Mouse (Mus musculus): ENCODE data around the gene Tle2.

Tle2 gene

DNA sequence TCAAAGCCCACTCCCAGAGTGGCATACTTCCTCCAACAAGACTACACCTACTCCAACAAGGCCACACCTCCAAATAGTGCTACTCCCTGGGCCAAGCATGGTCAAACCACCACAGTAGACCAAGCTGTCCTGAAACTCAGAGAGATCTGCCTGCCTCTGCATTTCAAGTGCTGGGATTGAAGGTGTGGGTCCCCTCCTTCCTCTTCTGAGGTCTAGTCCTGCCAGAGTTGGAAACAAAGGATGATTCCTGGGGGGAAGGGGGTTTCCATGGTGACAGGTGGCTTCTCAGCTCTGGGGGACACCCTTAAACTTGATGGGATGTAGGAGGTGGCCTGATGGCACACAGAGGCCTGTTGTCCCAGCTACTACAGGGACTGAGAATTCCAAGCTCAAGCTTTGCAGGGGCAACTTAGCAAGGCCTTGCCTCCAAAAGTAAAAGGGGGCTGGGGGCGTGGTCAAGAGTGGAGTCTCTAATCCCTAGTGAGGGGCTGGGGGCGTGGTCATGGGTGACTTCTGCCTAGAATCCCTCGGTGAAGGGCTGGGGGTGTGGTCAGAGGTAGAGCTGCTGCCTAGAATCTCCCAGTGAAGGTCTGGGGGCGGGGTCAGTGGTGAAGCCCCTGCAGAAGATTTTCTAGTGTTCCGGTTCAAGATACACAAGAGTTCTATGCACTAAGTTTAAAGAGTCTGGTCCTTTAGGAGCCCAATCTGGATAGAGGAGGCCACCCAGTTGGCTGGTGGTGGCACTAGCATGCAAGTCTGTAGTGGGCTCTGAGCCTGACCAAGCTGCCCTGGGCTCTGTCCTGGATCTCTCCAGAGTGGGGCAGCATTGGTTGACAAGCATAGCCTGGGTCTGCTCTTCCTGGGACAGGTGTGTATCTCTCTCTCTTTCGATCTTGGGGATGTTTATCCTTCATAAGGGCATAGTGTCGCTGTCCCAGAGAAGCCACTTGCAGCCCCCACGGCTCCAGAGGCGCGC, at the start of gene Tle2:
Gene Tle2 (plus strand): TSS at position 481 of the 976 bp plus-strand sequence.
- in situ Hi-C loops (cut with MboI; ENCODE audit: low sequenced_read_pairs), result no loop called here

DNA sequence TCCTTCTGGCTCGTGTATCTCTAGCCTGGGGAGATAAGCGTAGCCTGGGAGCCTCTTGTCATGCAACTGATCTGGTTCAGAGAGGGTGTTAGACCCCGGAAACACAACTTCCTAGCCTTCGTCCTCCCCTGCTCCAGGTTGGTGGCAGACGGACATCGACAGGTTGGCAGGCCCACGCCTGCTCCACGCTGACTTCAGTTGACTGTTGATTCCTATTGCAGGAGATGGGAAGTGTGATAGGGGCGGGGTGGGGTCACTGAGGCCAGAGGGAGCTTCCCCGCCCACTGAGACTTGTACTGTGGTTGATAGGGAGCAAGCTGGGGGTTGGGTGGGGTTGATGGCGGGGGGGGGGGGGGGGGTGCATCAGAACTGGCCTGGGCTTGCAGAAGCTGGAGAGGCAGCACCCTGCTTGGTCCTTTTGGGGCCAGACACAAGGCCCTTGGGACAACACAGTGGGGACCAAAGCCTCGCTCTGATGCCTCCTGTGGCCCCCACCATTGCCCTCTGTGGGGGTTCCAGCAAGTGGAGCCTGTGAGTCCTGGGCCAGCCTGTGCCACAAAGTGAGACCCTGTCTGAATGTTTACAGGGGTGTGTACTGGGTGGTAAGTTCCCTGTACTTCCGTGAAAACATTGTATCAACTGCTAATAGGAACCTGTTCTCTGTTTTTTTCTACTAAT, 49.2 kb upstream of the Tle2 start:
- in situ Hi-C loops (cut with MboI; ENCODE audit: low sequenced_read_pairs), result no loop called here

DNA sequence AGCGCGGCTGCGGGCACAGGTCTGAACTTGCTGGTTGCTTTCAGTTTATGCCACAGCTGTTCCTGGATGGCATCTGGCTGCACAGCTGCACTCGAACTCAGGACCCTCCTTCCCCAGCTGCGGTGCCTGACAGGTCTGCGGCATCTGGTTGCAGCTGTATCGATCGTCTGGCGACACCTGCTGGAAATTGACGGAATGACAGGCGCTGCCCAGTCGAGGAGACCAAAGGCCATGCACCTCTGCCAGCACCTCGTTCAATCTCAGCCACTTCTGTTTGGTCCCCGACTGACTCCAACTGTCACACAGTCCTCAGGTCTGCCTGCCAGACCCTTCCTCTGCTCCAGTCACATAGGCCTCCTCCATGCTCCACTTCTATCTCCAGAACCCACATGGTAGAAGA, 47.6 kb upstream of the Tle2 start:
- in situ Hi-C loops (cut with MboI; ENCODE audit: low sequenced_read_pairs), result no loop called here

DNA sequence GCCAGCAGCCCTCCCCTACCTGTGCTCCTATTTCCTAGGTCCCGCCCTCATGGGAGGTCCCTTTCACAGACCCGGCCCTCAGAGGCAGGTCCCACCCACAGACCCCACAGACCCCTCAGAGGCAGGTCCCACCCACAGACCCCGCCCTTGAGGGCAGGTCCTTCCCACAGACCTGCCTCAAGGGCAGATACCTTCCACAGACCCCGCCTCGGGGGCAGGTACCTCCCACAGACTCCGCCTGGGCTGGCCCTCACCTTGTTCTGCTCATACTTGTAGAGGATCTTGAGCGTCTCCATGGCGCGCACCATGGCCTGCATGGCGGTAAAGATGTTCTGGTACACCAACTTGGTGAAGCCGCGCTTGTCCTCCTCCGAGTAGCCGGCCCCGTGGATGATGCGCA, 39.5 kb upstream of the Tle2 start:
- in situ Hi-C loops (cut with MboI; ENCODE audit: low sequenced_read_pairs), result no loop called here

DNA sequence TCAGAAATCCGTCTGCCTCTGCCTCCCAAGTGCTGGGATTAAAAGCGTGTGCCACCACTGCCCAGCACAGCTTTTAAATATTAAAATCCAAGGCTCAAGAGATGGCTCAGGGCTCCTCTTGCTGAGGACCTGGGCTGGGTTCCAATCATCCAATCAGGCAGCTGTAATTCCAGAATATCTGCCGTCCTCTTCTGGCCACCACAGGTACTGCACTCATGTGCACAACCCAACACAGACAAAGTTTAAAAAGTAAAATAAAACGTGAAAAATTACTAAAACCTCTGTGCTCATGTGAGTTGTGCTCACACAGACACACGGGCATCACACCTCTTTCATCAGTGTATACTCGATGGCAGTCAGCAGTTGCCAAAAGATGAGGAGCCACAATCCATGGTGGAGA, 37.6 kb upstream of the Tle2 start:
- in situ Hi-C loops (cut with MboI; ENCODE audit: low sequenced_read_pairs), result no loop called here

DNA sequence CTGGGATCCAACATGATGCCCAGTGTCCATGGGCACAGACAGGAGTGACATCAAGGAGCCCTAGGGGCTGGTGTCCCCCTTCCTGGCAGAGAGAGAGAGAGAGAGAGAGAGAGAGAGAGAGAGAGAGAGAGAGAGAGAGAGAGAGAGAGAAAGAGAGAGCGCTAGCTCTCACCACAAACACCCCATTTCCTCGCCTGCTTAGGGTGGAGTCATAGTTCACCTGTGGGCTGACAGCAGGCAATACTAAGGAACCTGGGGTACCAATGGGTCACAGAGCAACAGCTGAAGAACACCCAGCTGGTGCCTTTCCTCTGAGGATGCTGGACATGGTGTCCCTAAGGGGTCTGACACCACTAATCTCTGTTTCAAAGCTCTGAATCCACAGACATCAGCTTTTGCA, 36.9 kb upstream of the Tle2 start:
- in situ Hi-C loops (cut with MboI; ENCODE audit: low sequenced_read_pairs), result no loop called here

DNA sequence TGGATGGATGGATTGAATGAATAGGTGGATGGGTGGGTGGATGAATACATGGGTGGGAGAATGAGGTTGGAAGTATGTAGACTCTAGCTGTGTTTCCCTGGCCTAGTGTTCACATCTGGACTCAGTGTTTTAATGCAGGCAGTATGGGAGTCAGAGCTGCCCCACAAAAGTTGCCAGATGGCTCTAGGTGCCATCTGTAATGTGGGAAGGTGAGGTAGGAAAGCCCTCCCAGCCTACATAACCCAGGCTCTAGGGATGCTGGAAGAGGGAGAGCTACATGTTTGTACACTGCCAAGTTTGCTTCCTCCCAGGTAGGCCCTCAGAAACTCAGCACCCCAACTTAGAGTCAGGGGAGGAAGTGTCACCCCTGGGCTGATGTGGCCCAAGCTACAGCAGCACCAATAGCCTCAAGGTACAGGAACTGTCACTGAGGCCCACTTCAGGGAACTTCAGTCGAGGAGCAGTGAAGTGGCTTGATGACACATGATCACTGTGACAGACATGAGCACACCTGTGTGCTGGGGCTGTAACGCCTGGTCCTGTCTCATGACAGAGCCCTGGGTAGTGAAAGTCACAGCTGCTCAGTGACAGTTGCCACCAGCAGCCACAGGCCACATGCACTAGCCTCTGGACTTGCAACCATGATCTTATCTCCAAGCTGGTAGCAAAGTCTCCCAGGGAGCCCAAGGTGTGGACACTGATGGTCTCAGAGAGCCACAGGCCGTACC, 35.9 kb upstream of the Tle2 start:
- in situ Hi-C loops (cut with MboI; ENCODE audit: low sequenced_read_pairs), result no loop called here

DNA sequence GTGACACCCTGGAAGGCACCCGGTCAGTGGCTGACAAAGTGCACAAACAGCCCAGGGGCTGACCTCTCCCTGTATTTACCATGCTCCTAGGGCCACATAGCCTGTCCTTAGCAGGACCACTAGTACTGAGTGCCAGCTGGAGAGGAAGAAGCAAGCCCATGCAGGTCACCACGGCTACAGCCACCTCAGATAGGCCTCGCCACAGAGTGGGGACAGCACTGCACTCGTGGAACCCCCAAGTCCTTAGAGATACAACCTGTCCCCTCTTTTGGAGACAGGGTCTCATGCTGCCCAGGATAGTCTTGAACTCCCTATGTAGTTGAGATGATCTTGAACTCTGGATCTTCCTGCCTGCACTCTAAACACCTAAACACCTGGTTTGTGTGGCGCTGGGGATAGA, 33.0 kb upstream of the Tle2 start:
- in situ Hi-C loops (cut with MboI; ENCODE audit: low sequenced_read_pairs), result no loop called here

DNA sequence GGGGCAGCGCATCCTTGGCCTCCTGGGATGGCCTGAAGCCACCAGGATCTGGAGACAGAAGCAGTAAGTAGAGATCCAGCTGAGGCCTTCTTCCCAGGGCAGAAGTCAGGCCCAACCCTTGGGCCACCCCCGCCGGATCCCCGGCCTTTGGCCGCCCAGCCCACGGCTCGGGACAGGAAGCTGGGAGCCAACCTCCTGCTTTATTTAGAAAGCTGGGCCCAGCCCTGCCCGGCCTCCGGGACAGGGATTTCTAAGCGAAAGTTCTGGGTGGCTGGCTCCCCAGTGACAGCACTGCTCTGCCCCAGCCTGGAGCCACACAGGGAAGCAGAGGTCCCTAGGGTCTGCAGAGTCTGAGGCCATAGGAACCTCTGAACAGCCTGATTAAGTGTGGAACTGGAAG, 32.6 kb upstream of the Tle2 start:
- in situ Hi-C loops (cut with MboI; ENCODE audit: low sequenced_read_pairs), result no loop called here

DNA sequence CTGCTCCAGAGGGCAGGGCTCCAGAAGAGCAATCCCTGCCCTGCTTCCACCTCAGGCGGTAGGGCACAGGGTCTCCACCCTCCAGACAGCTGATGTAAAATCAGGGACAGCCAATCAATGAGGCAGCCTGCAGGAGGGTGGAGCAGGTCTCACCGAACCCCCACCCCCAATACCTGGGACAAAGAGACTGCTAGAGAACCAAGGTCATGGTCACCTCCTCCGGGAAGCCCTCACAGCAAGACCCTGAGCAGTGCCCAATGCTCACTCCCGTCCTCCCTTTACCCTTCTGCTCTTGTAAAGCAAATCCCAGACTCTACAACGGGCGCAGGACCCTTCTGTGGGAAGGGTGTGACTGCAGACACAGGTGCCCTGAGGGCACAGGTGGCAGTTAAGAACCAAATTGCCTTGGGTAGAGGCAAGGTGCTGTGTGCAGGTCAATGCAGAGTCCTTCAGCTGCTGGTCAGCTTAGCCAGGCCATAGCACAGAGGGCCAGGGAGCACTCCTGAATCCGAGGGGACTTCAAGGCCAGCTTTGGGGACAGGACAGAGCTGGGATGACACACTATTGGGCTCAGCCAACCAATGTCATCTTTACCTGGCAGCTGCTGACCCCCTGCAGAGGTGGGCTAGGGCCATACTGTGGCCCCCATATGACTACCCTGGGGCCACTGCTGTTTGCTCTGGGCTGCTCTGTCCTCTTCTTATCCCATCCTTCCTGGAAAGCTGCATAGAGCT, 31.5 kb upstream of the Tle2 start:
- in situ Hi-C loops (cut with MboI; ENCODE audit: low sequenced_read_pairs), result no loop called here

DNA sequence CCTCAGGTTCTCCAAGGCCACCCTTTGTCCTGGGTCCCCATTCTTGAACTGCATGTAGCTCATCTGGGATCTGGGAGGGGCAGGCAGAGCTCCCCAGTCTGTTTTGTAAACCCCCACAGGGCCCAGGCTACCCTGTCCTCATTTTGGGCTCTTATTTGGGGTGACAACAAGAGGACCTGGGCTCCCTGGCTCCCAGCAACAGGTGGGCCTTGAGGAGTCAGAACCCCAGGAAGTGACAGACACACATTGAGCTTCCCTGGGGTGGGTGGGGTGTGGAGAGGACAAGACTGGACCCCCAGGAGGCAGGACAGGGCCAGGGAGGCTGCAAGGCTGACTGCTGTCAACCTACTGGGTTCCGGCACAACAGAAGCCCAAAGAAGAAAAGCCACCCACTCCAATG, 30.7 kb upstream of the Tle2 start:
- in situ Hi-C loops (cut with MboI; ENCODE audit: low sequenced_read_pairs), result no loop called here

DNA sequence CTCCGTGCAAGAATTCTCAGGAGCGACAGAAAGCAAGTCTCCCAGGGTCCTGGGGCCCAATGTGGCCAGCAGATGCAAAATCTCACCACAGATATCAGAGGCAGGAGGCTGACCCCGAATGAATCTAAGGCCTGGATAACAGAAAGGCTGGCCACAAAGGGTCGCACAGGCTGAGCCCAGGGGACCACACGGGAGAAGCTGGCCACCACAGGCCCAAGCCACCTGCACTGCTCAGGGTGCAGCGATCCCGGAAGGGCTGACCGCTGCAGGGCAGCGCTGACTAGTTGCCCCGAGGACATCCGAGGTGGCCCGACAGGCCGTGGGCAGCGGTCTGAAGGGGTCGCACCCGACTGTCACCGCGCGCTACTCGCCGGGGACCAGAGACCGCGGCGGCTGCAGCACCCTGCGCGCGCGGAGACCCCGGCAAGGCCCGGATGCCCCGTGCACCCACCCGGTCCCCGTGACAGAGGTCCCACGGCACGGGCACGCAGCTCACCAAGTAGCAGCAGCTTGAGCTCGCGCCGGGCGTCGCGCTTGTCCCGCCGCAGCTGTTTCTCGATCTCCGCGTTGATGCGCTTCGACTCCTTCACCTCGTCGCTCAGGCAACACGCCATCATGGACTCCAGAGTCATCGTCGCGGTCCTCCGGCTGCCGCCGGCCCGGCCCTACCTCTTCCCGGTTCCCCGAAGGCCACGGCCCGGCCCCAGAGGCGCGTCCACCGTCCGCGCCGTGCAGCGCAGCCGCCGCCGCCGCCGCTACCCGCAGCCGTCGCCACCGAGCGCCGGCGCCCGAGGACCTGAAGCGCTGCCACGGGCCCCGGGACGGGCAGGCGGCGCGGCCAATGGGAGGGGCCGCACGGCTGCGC, 29.8 kb upstream of the Tle2 start:
- in situ Hi-C loops (cut with MboI; ENCODE audit: low sequenced_read_pairs), result no loop called here

DNA sequence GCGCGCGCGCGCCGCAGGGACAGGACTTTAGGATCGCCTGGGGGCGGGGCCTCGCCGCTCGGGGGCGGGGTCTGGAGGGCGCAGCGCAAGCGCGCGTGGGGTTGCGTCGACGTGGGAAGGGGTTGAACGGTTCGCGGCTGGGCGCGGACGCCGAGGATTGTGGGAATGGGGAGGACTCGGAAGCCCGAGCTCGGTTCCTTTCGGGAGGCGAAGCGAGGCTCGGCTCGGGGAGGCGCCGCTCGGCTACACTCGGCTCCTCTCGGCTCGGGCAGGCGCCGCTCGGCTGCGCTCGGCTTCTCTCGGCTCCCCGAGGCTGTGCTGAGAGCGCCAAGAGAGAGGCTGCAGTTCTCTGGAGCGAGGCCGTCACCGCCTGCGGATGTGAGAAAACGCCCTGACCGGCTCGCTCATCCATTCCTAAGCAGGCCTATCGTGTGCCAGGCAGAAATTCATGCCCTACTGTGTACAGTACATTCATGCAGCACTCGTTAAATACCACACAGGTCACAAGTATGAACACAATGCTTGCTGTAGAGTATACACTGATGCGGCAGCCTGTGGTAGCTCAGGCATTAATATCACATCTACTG, 29.1 kb upstream of the Tle2 start, which contains the start of gene Gna11:
Gene Gna11 (minus strand): TSS at position 30 of the 587 bp plus-strand sequence.
- in situ Hi-C loops (cut with MboI; ENCODE audit: low sequenced_read_pairs), result no loop called here

DNA sequence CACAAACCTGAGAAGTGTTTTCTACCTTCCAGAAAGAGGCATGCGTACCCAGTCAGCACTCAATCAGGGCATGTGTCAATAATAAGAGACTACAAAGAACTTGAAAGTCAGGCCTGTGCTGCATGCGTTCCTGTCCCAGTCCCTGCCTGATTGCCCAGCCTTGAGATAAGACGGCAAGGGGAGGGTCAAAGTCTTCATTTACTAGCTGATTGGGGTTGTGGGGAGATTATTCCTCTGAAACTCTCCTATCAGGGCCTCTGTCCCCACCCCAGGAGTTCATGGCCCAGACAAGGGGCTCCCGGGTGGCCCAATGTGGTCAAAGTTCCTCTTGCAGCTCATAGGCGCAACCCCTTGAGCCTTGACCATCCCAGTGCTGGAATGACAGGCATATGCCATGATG, 28.0 kb upstream of the Tle2 start:
- in situ Hi-C loops (cut with MboI; ENCODE audit: low sequenced_read_pairs), result no loop called here

DNA sequence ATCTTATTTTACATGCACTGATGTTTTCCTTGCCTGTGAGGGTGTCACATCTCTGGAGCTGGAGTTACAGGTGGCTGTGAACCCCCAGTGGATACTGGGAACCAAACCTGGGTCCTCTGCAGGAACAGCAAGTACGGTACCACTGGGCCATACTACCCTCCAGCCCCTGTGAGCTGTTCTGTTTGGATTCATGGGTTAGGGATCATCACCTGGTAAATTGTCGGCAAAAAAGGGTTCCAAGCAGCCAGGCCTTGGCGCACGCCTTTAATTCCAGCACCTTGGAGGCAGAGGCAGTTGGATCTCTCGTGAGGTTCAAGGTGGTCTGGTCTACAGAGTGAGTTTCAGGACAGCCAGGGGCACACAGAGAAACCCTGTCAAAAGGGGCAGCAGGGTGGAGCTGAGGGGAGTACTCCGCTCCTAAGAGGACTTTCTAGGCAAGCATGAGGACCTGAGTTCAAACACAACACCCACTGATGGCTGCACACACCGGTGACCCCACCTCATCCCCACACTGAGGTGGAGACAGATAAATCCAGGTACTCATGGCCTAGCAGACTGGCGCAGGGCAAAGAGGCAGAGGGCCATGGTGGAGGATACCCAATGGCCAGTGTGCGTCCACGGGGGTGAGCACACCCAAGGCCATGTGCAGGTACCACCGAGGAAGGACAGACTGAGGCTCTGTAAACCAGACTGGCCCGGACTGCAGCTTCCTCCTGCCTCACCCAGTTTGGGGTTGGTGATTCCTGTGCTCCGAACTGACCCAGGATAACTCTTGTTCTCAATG, 27.4 kb upstream of the Tle2 start:
- in situ Hi-C loops (cut with MboI; ENCODE audit: low sequenced_read_pairs), result no loop called here

DNA sequence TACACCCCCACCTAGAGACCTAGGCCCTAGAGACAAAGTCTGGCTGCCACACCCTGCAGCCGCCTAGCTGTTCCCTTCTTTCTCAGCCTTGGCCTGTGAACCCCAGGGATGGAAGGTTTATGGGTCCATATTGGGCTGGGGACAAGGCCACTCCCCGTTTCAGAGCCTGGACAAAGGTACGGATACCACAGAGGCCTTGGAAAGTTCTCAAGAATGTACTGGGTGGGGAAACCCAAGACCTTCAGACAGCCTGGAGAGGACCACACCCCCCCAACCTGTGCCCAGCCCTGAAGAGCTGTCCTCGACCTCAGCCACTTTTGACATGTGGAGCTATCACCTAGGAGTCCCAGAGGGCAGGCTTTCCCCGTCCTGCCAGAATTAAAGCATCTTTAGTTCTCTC, 25.4 kb upstream of the Tle2 start:
- in situ Hi-C loops (cut with MboI; ENCODE audit: low sequenced_read_pairs), result no loop called here

DNA sequence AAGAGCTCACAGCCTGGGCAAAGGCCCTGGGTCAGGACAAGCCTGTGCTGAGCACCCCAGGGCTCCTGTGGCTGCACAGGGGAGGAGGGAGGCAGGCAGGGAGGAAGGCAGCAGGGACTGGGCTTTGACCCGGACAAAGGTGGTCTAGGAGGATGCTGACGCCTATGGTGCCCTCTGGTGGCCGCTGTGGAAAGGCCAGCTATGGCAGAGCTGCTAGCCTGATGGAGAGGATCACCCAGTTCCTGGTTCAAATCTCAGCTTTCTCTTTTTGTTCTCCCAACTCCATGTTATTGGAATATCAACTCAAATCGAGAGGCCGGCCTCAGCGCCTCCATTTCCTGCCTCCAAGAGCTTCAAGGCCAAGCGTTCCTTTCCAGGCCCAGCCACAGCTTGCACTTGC, 24.1 kb upstream of the Tle2 start:
- in situ Hi-C loops (cut with MboI; ENCODE audit: low sequenced_read_pairs), result no loop called here

DNA sequence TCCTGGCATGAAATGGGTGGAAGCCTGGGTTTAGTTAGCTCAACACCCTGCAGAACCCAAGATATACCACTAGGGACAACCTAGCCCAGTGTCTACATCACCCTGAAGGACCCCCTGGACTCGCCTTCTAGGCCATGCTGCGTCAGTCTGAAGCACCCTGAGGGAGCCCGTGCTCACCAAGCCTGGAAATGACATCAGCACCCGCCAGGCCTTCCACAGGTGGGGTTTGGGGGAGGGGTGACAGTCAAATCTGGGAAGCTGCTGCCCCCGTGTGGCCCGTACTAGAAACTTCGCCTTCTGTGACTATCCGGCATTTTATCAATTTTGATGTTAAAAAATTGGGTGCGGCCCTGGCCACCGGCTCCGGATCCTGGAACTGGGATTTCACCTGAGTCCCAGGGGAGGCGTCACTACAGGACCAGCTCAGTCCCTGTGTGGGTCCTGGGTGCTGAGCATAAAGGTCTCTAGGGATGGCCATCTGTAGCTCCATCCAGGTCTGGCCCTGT, 22.7 kb upstream of the Tle2 start:
- in situ Hi-C loops (cut with MboI; ENCODE audit: low sequenced_read_pairs), result no loop called here

DNA sequence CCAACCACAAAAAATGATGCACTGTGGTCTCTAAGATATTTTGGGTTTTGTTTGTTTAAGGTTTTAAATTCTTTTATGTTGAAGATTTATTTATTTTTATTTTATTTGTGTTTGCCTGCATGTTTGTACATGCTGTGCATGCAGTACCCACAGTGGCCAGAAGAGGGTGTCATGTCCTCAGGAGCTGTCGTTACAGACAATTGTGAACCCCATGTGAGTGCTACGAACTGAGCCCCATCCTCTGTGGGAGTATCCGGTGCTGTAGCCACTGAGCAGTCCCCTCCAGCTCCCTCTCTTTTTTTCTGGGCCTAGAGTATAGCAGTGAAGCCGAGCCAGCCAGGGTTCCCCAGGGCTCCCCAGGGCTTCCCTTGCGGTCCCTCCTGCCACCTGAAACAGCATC, 21.1 kb upstream of the Tle2 start:
- in situ Hi-C loops (cut with MboI; ENCODE audit: low sequenced_read_pairs), result no loop called here
